Mouse (Mus musculus): Measurements from ENCODE around the gene Nomo1. TPM values are rescaled to one million over a fixed set of nuclear protein-coding genes. Genes with fewer than 3 reads are reported as not detected.

Nomo1 gene
- polyA plus RNA-seq, 1 experiment, result 53.1 TPM

- Histone ChIP-seq H3K4me3 (ENCODE audit: low read depth, low read length) (no peak overlapping the region), H3K4me1 (ENCODE audit: control insufficient read depth, insufficient read depth, insufficient read length, low read length) (peaks cover 4% of the 10 kb centered on the region), H3K27me3 (ENCODE audit: control insufficient read depth, insufficient read depth, low read length) (no peaks in the 10 kb centered on the region), H3K27ac (ENCODE audit: insufficient read depth, low read depth, low read length) (no peak overlapping the region), H3K36me3 (ENCODE audit: control insufficient read depth, insufficient read depth, low read length) (no peaks in the 10 kb centered on the region)
- TF ChIP-seq POLR2A (IDR thresholded peaks at IDR 0.05; ENCODE audit: low read depth, low read length), result no peak
- no peak for TF ChIP-seq CTCF (IDR thresholded peaks at IDR 0.05; ENCODE audit: extremely low read depth, insufficient read length, insufficient replicate concordance, low read depth, low read length)
These were observed 21.4 kb upstream of the Nomo1 start for GRCm38 (mm10) chr7:46012121-46012520.

GRCm38 (mm10) chr7:46013266-46014010, 20.1 kb upstream of the Nomo1 start:
- H3K27me3 ChIP-seq (ENCODE audit: control insufficient read depth, insufficient read depth, low read length), result no peaks in the 10 kb centered on the region
- no peak for TF ChIP-seq POLR2A (IDR thresholded peaks at IDR 0.05; ENCODE audit: low read depth, low read length)
- no peak for TF ChIP-seq CTCF (IDR thresholded peaks at IDR 0.05; ENCODE audit: extremely low read depth, insufficient read length, insufficient replicate concordance, low read depth, low read length)
- H3K4me1 ChIP-seq (ENCODE audit: control insufficient read depth, insufficient read depth, insufficient read length, low read length), result peaks cover 4% of the 10 kb centered on the region
- H3K4me3 ChIP-seq (ENCODE audit: low read depth, low read length), result no peak overlapping the region
- H3K36me3 ChIP-seq (ENCODE audit: control insufficient read depth, insufficient read depth, low read length), result no peaks in the 10 kb centered on the region
- H3K27ac ChIP-seq (ENCODE audit: insufficient read depth, low read depth, low read length), result no peak overlapping the region
- whole genome bisulfite sequencing, result 31% methylated on average over 9 of the region's 9 CpGs

- Histone ChIP-seq H3K27me3 (ENCODE audit: control insufficient read depth, insufficient read depth, low read length) (no peaks in the 10 kb centered on the region), H3K4me3 (ENCODE audit: low read depth, low read length) (no peak overlapping the region), H3K4me1 (ENCODE audit: control insufficient read depth, insufficient read depth, insufficient read length, low read length) (no peaks in the 10 kb centered on the region), H3K27ac (ENCODE audit: insufficient read depth, low read depth, low read length) (no peak overlapping the region), H3K36me3 (ENCODE audit: control insufficient read depth, insufficient read depth, low read length) (no peaks in the 10 kb centered on the region)
- WGBS, result 65% methylated on average over 3 of the region's 3 CpGs
- no peak for TF ChIP-seq CTCF (IDR thresholded peaks at IDR 0.05; ENCODE audit: extremely low read depth, insufficient read length, insufficient replicate concordance, low read depth, low read length)
- no peak for TF ChIP-seq POLR2A (IDR thresholded peaks at IDR 0.05; ENCODE audit: low read depth, low read length)
These were observed 13.9 kb upstream of the Nomo1 start for GRCm38 (mm10) chr7:46019594-46019993.

GRCm38 (mm10) chr7:46021951-46022350, 11.5 kb upstream of the Nomo1 start:
- TF ChIP-seq CTCF (IDR thresholded peaks at IDR 0.05; ENCODE audit: extremely low read depth, insufficient read length, insufficient replicate concordance, low read depth, low read length) (no peak), POLR2A (IDR thresholded peaks at IDR 0.05; ENCODE audit: low read depth, low read length) (no peak)
- H3K36me3 ChIP-seq (ENCODE audit: control insufficient read depth, insufficient read depth, low read length), result no peaks in the 10 kb centered on the region
- H3K4me3 ChIP-seq (ENCODE audit: low read depth, low read length), result no peak overlapping the region
- H3K27ac ChIP-seq (ENCODE audit: insufficient read depth, low read depth, low read length), result no peak overlapping the region
- WGBS, result 82% methylated on average over 4 of the region's 4 CpGs
- no peaks in the 10 kb centered on the region for H3K4me1 ChIP-seq (ENCODE audit: control insufficient read depth, insufficient read depth, insufficient read length, low read length)
- H3K27me3 ChIP-seq (ENCODE audit: control insufficient read depth, insufficient read depth, low read length), result no peaks in the 10 kb centered on the region

- no peak for TF ChIP-seq POLR2A (IDR thresholded peaks at IDR 0.05; ENCODE audit: low read depth, low read length)
- no peak for TF ChIP-seq CTCF (IDR thresholded peaks at IDR 0.05; ENCODE audit: extremely low read depth, insufficient read length, insufficient replicate concordance, low read depth, low read length)
- Histone ChIP-seq H3K4me3 (ENCODE audit: low read depth, low read length) (no peak overlapping the region), H3K4me1 (ENCODE audit: control insufficient read depth, insufficient read depth, insufficient read length, low read length) (peaks cover 7% of the 10 kb centered on the region), H3K27ac (ENCODE audit: insufficient read depth, low read depth, low read length) (no peak overlapping the region), H3K36me3 (ENCODE audit: control insufficient read depth, insufficient read depth, low read length) (no peaks in the 10 kb centered on the region), H3K27me3 (ENCODE audit: control insufficient read depth, insufficient read depth, low read length) (no peaks in the 10 kb centered on the region)
- WGBS, result 80% methylated on average over 9 of the region's 9 CpGs
These were observed 8.1 kb upstream of the Nomo1 start for GRCm38 (mm10) chr7:46025436-46025835.

- Histone ChIP-seq H3K4me3 (ENCODE audit: low read depth, low read length) (no peak overlapping the region), H3K36me3 (ENCODE audit: control insufficient read depth, insufficient read depth, low read length) (no peaks in the 10 kb centered on the region), H3K27ac (ENCODE audit: insufficient read depth, low read depth, low read length) (peak overlapping the region; percentile 5; the same call in 1 of the 2 replicates), H3K27me3 (ENCODE audit: control insufficient read depth, insufficient read depth, low read length) (no peaks in the 10 kb centered on the region), H3K4me1 (ENCODE audit: control insufficient read depth, insufficient read depth, insufficient read length, low read length) (peaks cover 14% of the 10 kb centered on the region)
- WGBS, result 45% methylated on average over 10 of the region's 10 CpGs
- TF ChIP-seq POLR2A (IDR thresholded peaks at IDR 0.05; ENCODE audit: low read depth, low read length), result no peak
- TF ChIP-seq CTCF (IDR thresholded peaks at IDR 0.05; ENCODE audit: extremely low read depth, insufficient read length, insufficient replicate concordance, low read depth, low read length), result no peak
These were observed 4.8 kb upstream of the Nomo1 start for GRCm38 (mm10) chr7:46028681-46029080.

- Histone ChIP-seq H3K36me3 (ENCODE audit: control insufficient read depth, insufficient read depth, low read length) (no peaks in the 10 kb centered on the region), H3K27ac (ENCODE audit: insufficient read depth, low read depth, low read length) (peak overlapping the region; percentile 72), H3K27me3 (ENCODE audit: control insufficient read depth, insufficient read depth, low read length) (no peaks in the 10 kb centered on the region), H3K4me1 (ENCODE audit: control insufficient read depth, insufficient read depth, insufficient read length, low read length) (peaks cover 14% of the 10 kb centered on the region), H3K4me3 (ENCODE audit: low read depth, low read length) (peak overlapping the region; percentile 17; the same call in 1 of the 2 replicates)
- 35% methylated on average over 9 of the region's 9 CpGs for WGBS
- TF ChIP-seq POLR2A (IDR thresholded peaks at IDR 0.05; ENCODE audit: low read depth, low read length) (no peak), CTCF (IDR thresholded peaks at IDR 0.05; ENCODE audit: extremely low read depth, insufficient read length, insufficient replicate concordance, low read depth, low read length) (peak; percentile 6; the same call in 1 of the 2 replicates)
These were observed 4.0 kb upstream of the Nomo1 start for GRCm38 (mm10) chr7:46029299-46030144.

Measured in small intestine, adult 2 months (tissue).